Mouse (Mus musculus) CD8-positive naive resting alpha-beta T cell, adult 2 months (primary cell): ENCODE measurements around the gene Pum2.

Experiments used
- DNase-seq, 2 experiments: peaks; one replicate each; pipeline ENCODE4 v3.0.0; 2022; ENCODE audit warnings: low read depth in 2 of 2, low spot score in 2 of 2

The Pum2 gene

DNA sequence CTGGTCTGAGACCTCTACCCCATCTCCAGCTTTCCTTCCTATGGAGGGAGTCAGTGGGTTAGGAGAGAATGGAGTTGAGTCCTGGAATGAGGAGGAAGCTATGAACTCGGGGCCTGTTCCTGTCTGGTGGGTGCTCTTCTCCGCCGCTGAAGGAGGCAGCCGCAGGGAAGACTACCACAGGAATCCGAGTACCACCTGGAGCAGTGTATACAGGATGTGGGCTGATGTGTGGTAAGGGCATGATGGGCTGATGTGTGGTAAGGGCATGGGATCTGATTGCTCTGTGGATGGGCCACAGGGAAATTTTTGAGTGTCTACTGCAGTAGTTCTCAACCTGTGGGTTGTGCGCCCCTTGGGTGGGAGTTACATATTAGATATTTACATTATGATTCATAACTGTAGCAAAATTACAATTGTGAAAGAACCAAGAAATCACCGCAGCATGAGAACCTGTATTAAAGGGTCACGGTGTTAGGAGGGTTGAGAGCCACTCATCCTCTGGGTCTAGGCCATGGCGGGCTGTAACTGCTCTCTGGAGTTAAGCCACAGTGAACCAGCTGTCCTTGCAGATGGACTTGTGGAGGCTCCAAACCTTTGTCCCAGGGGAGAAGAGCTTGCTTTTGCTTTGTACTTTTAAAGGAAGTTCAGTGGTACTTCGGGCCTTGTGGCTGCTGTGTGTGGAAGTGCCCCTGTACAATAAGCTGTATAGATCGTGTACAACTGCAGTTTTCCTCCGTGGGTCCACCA is 113.2 kb downstream of the Pum2 start:
- no peak for DNase-seq

- no peak for DNase-seq
These were observed 114.5 kb downstream of the Pum2 start for GRCm38 (mm10) chr12:8788469-8788868.

DNA sequence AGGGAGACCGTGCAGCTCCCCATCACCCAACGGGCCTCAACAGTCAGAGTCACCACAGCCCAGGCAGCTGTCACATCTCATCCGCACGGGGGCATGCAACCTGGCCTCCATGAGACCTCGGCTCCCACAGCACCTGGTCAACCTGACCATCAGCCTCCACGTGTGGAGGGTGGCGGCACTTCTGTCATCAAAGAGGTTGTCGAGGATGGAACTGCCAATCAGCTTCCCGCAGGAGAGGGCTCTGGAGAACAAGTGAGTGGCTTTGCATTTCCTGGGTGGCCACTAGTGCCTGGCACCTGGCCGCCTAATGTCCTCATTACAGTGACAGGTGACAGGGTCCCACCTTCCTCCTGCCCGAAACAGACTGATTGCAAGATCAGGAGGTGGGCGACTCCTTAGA is 116.7 kb downstream of the Pum2 start:
- no peak for DNase-seq

DNA sequence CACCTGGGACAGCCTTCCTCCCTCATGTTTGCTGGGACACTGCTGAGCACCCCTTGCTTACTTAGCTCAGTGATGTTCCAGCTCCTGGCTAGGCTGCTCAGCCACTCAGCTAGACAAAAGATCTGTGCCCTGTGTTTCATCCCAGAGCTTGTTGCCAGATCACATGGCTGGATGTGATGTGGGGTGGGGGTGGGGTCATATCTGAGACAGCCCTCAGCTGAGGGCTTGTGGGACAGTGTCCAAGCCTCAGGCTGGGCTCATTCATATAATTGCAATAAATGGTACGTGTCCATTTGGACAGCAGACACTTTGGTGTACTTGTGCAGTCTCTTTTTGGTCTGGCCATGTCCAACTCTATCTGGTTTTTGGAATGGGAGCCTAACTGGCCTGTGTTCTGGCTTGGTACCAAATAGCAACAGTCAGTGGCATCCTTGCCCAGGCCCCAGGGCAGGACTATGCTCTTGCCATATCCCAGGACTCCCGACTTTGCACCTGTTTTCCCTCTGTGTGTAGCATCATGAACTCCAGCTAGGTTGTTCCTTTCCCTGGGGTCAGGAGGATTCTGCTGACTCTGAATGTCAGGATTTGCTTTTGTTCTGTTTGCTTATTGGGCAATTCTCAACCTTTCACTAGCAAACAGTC is 119.6 kb downstream of the Pum2 start:
- no peak for DNase-seq

DNA sequence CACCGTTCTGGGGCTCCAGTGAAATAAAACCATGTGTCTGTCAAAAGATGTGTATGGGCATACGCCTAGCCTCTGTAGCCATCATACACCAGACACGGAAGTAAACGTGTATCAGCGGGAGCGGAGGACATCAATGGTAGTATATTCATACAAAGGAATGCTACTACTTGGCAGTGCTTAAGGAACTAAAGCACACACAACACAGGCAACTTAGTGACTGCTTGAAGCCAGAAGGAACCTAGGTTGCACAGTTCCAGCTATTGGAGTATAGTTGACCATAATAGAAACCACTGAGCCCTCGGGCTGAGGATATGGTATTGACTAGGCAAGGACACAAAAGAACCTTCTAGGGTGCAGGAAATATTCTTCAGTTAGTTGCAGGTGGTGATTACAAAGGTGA is 124.0 kb downstream of the Pum2 start:
- no peak for DNase-seq

DNA sequence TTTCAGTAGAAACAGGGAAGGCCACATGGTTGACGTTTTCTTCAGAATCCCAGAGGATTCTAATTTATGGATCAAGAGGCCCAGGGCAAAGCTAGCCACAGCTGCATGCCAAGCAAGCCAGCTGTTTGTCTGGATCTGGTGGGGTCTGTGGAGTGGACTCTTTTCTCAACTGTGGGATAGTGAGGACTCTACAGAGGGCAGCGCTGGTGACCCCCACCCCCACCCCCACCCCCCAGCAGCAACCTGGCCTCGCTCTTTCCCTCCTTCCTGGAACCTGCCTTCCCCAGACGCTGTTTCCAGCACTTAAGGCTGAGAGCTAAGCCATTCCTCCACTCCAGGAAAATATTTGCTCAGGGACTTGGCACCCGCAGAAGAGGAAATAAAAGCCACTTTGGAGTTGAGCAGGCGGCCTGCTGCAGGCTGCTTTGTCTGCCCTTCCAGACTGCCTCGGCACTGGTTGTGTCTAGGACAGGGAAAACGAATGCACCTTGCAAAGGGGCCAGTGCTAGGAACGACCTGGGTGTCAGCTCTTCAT is 124.6 kb downstream of the Pum2 start:
- DNase-seq: no peak
